Mouse (Mus musculus) urinary bladder, postnatal 14 days (tissue): ENCODE data around the gene Banf2.

ENCODE experiments used
- DNase-seq: peaks from one replicate; pipeline ENCODE4 v3.0.0; 2021; ENCODE audit warnings: low spot score

Gene Banf2

GRCm38 (mm10) chr2:144101463-144101961 is 68.7 kb downstream of the Banf2 start:
- DNase-seq = no peak

- no peak for DNase-seq
Observed at GRCm38 (mm10) chr2:144107374-144107773, 74.5 kb downstream of the Banf2 start.

GRCm38 (mm10) chr2:144107810-144108209 is 75.0 kb downstream of the Banf2 start:
- DNase-seq = no peak

- DNase-seq = no peak
Observed at GRCm38 (mm10) chr2:144108376-144108775, 75.5 kb downstream of the Banf2 start.

- DNase-seq = no peak
Observed at GRCm38 (mm10) chr2:144111966-144112365, 79.1 kb downstream of the Banf2 start.

GRCm38 (mm10) chr2:144112666-144113065 is 79.8 kb downstream of the Banf2 start:
- no peak for DNase-seq

- DNase-seq = no peak
Observed at GRCm38 (mm10) chr2:144118061-144118460, 85.2 kb downstream of the Banf2 start.

- peak; percentile 71 for DNase-seq
Observed at GRCm38 (mm10) chr2:144120186-144120823, 87.4 kb downstream of the Banf2 start.

- DNase-seq = no peak
Observed at GRCm38 (mm10) chr2:144122068-144122467, 89.2 kb downstream of the Banf2 start.
